Mouse (Mus musculus): Measurements from ENCODE around the gene Timp2. TPM values are rescaled to one million over a fixed set of nuclear protein-coding genes. Genes with fewer than 3 reads are reported as not detected.

Gene Timp2
- total RNA-seq, 2 experiments from 2014 or later: 151 to 185 TPM

Other genes starting within 250 kb of the Timp2 start
- gene Dnah17, start 225.1 kb downstream of the Timp2 start, total RNA-seq (2021): under 1 TPM; 0.02 to 0.07 TPM
- gene Cyth1, start 107.1 kb downstream of the Timp2 start, total RNA-seq (2021): 10 to 100 TPM; 26.4 to 30.7 TPM
- gene Usp36, start 65.5 kb downstream of the Timp2 start, total RNA-seq (2021): 10 to 100 TPM in 1 of 2 experiments, 1 to 10 TPM in 1; 9.7 to 14.1 TPM
- 1 to 10 TPM; 1.2 to 2.7 TPM for gene Cep295nl, start 13.2 kb downstream of the Timp2 start, total RNA-seq (2021)
- gene Lgals3bp, start 46.4 kb upstream of the Timp2 start, total RNA-seq (2021): 10 to 100 TPM; 10.7 to 18.2 TPM
- gene Cant1, start 63.3 kb upstream of the Timp2 start, total RNA-seq (2021): 10 to 100 TPM; 13.1 to 14.9 TPM
- gene C1qtnf1, start 72.5 kb upstream of the Timp2 start, total RNA-seq (2021): 10 to 100 TPM; 31.8 to 37.4 TPM
- 10 to 100 TPM; 16.6 to 17.3 TPM for gene Engase, start 121.1 kb upstream of the Timp2 start, total RNA-seq (2021)

Measured in gastrocnemius, postnatal 10 days (tissue).